Mouse (Mus musculus): ENCODE results near the gene S100a5. TPM values are rescaled to one million over a fixed set of nuclear protein-coding genes. Genes with fewer than 3 reads are reported as not detected.
A peak's percentile ranks its signal among the peaks of the same experiment; 100 is the strongest.

The S100a5 gene
- total RNA-seq (2014; rRNA removed) (not detected in 2 replicates), polyA plus RNA-seq (2015; fragmentation: Nextera tagmentation; extraction: Ambion mirVana) (not detected in 2 replicates)

DNA sequence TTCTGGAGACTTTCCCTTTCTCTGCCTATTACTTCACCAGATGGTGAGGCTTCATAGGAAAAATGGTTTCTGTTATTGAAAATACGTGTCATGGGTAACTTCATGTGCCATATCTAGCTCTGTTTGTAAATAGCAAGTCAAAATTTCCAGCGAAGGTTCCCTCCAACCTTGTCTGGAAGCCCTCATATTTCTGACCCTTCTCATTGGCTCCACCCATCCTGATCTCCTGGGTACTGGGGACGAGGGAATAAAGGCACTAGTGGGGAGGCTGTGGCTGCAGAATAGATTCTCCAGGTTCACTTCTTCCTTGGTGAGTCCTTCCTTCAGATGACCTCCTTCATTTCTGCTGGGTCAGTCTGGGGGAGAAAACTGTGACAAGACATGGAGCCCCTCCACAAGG lies at the start of gene S100a5:
Gene S100a5, plus strand, starts transcription at position 301 of the 400 bp plus-strand sequence.
- TF ChIP-seq CTCF (IDR thresholded peaks at IDR 0.05; ENCODE audit: low read depth) = no peak
- H3K9me3 ChIP-seq (ENCODE audit: low read length) = no peaks in the 10 kb centered on the region
- 0 out of 2 replicates have a peak, but pooled peaks cover 5% of the 10 kb centered on the region for H3K4me1 ChIP-seq (ENCODE audit: insufficient read depth, low read length)
- no peak within 1 kb of the TSS for H3K4me3 ChIP-seq (ENCODE audit: low read length)
- no peak within 1 kb of the TSS for H3K27ac ChIP-seq
- H3K36me3 ChIP-seq (ENCODE audit: insufficient read depth, low read length) = no peaks in the 10 kb centered on the region
- ATAC-seq = no peak
- no peak within 1 kb of the TSS for H3K9ac ChIP-seq (replicated peaks; ENCODE audit: low read length)
- H3K4me2 ChIP-seq (ENCODE audit: low read depth, low read length) = no peak within 1 kb of the TSS
- H3K27me3 ChIP-seq (ENCODE audit: insufficient read depth, low read length) = no peaks in the 10 kb centered on the region
- no peak for DNase-seq (ENCODE audit: low spot score)
- 64% methylated on average over 3 of the region's 3 CpGs for WGBS

DNA sequence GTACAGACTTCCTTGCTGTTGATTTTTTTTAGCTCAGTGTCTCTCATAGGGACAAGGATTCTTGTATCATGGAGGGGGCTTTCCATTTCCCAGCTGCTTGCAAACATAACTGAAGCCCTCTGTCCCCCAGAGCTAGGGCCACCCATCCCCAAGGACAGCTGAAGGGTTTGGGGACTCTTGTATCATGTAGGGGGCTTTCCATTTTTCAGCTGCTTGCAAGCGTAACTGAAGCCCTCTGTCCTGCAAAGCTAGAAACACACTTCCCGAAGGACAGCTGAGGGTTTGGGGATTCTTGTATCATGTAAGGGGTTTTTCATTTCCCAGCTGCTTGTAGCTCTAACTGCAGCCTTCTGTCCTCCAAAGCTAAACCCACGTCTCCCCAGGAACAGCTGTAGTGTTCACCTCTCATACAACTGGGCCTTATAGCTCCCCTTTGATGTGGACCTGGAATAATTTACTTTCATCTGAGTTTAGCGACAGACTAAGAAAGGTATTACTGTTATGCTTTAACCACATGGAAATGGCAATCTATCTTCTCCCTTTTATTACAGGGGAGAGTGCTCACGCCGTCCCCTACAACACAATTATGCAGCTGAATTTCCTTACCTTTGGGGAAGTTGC lies 48.2 kb upstream of the S100a5 start, which contains the start of gene S100a3:
Gene S100a3, plus strand, starts transcription at position 571 of the 621 bp plus-strand sequence.
- Histone ChIP-seq H3K4me1 (ENCODE audit: insufficient read depth, low read length) (no peaks in the 10 kb centered on the region), H3K9me3 (ENCODE audit: low read length) (no peaks in the 10 kb centered on the region), H3K4me3 (ENCODE audit: low read length) (no peak within 1 kb of the TSS), H3K4me2 (ENCODE audit: low read depth, low read length) (no peak within 1 kb of the TSS), H3K9ac (replicated peaks; ENCODE audit: low read length) (no peak within 1 kb of the TSS), H3K27ac (peak within 1 kb of the TSS; percentile 32), H3K36me3 (ENCODE audit: insufficient read depth, low read length) (no peaks in the 10 kb centered on the region), H3K27me3 (ENCODE audit: insufficient read depth, low read length) (no peaks in the 10 kb centered on the region)
- DNase-seq (ENCODE audit: low spot score) (peak; percentile 30), ATAC-seq (peak; percentile 36; the same call in 1 of the 2 replicates)
- 79% methylated on average over 6 of the region's 6 CpGs for WGBS
- TF ChIP-seq CTCF (IDR thresholded peaks at IDR 0.05; ENCODE audit: low read depth) = no peak

DNA sequence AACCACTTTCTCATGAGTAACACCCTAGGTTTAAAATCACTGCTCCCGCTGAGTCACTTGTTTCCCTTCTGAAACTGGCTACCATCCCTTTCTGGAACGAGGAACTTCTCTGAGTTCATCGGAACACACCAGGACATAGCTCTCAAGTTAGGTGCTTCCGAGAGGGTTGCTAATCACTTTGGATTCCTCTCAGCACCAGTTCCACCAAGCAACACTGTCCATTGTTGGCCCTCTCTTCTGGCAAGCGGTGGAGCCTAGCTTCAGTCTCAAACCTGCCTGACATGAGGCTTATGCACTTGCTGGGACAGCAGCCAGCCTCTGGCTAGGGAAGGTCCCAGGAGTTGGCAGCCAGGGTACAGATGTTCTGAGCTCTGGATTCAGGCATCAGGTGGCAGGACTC lies 33.6 kb upstream of the S100a5 start:
- Histone ChIP-seq H3K36me3 (ENCODE audit: insufficient read depth, low read length) (no peaks in the 10 kb centered on the region), H3K4me3 (ENCODE audit: low read length) (no peak overlapping the region), H3K9me3 (ENCODE audit: low read length) (no peaks in the 10 kb centered on the region), H3K9ac (replicated peaks; ENCODE audit: low read length) (no peak overlapping the region), H3K4me2 (ENCODE audit: low read depth, low read length) (no peak overlapping the region), H3K27ac (no peak overlapping the region), H3K4me1 (ENCODE audit: insufficient read depth, low read length) (no peaks in the 10 kb centered on the region), H3K27me3 (ENCODE audit: insufficient read depth, low read length) (no peaks in the 10 kb centered on the region)
- no peak for ATAC-seq
- TF ChIP-seq CTCF (IDR thresholded peaks at IDR 0.05; ENCODE audit: low read depth) = no peak
- 71% methylated on average over 5 of the region's 5 CpGs for WGBS
- no peak for DNase-seq (ENCODE audit: low spot score)

DNA sequence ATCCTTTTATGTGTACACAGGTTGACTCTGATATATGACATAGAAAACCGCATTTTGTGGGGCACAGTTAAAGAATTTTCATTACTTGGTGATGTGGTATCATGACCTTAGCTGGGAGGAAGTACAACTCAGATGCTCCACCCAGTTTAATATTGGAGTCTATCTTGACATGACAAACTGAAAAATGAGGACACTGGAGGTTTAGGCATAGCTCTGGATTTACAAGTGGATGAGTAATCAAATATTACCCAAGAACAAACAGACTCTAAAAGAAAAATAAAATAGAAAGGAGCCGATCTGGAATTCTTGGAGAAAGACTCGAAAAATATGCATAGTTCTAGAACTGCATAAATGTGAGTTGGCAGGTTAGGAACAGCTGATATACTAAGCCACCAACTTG lies 33.0 kb upstream of the S100a5 start:
- no peak for TF ChIP-seq CTCF (IDR thresholded peaks at IDR 0.05; ENCODE audit: low read depth)
- Histone ChIP-seq H3K27ac (no peak overlapping the region), H3K4me3 (ENCODE audit: low read length) (no peak overlapping the region), H3K9ac (replicated peaks; ENCODE audit: low read length) (no peak overlapping the region), H3K4me2 (ENCODE audit: low read depth, low read length) (no peak overlapping the region), H3K27me3 (ENCODE audit: insufficient read depth, low read length) (no peaks in the 10 kb centered on the region), H3K4me1 (ENCODE audit: insufficient read depth, low read length) (no peaks in the 10 kb centered on the region), H3K36me3 (ENCODE audit: insufficient read depth, low read length) (no peaks in the 10 kb centered on the region), H3K9me3 (ENCODE audit: low read length) (no peaks in the 10 kb centered on the region)
- DNase-seq (ENCODE audit: low spot score) = no peak
- 83% methylated on average over 3 of the region's 3 CpGs for WGBS
- no peak for ATAC-seq

DNA sequence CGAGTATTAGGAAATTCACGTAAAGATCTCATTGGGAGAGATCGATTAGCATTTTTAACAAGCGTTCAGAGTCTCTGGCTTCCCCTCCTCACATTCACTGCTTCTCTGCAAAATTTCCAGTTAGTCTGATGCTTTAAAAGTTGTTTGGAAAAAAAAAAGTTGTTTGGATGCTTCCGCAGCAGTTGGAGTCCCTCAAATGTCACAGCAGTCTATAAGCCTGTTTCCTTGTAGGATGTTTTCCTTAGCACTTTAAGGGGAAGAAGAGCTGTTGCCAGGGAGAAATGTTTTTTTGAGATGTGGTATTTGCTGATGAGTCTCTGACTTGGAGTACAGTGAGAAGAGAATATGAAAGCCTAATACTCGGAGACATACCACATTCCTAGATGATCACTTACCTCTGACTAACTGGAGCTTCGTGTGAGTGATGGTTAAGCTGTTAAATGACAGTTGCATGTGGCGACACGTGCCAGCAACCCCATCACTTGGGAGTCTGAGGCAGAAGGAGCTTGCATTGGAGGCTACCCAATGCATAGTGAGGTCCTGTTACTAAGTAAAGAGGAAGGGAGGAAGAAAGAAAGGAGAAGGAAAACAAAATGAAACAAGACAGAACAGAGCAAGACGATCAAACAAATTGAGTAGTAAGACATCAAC lies 31.8 kb upstream of the S100a5 start:
- no peak for TF ChIP-seq CTCF (IDR thresholded peaks at IDR 0.05; ENCODE audit: low read depth)
- H3K9ac ChIP-seq (replicated peaks; ENCODE audit: low read length) = no peak overlapping the region
- no peaks in the 10 kb centered on the region for H3K27me3 ChIP-seq (ENCODE audit: insufficient read depth, low read length)
- WGBS = 51% methylated on average over 10 of the region's 10 CpGs
- H3K4me2 ChIP-seq (ENCODE audit: low read depth, low read length) = no peak overlapping the region
- no peak overlapping the region for H3K27ac ChIP-seq
- H3K36me3 ChIP-seq (ENCODE audit: insufficient read depth, low read length) = no peaks in the 10 kb centered on the region
- H3K9me3 ChIP-seq (ENCODE audit: low read length) = no peaks in the 10 kb centered on the region
- no peaks in the 10 kb centered on the region for H3K4me1 ChIP-seq (ENCODE audit: insufficient read depth, low read length)
- ATAC-seq (no peak), DNase-seq (ENCODE audit: low spot score) (no peak)
- H3K4me3 ChIP-seq (ENCODE audit: low read length) = no peak overlapping the region

DNA sequence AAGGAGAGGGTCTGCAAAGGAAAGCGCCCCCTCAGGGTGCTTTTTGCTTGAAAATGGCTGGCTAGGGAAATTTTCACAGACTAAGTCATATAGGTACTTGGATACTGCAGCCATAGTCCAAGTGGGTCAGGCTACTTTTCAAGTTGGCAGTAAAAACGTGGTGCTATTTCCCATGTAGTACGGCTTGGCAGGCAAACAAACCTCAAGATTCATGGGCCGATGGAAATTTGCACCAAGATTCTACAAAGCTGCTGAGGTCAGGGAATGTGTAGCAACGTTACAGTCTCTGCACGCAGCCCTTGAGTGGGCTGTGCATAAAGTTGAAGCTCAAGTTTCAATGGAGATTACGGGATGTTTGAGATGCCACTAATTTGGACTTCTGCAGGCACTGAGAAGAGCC lies 28.9 kb upstream of the S100a5 start:
- Histone ChIP-seq H3K27ac (no peak overlapping the region), H3K9ac (replicated peaks; ENCODE audit: low read length) (no peak overlapping the region)
- 72% methylated on average over 7 of the region's 7 CpGs for WGBS

DNA sequence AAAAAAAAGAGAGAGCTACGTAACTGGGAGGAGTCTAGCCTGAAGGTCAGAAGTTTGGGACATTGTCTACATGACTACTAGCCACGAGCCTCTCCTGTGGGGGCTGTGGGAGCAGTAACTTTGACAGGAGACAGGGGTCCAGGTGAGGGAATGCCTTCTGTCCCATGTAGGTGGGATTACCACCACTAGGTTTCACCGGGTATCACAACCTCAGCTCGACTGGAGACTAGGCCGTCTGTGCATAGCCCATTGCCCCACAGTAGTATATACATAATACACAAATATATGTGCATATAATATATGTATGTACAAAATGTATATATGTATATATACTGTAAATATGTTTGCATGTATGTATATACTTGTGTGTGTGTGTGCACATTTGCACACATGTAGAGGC lies 27.2 kb upstream of the S100a5 start:
- Histone ChIP-seq H3K9ac (replicated peaks; ENCODE audit: low read length) (no peak overlapping the region), H3K4me3 (ENCODE audit: low read length) (no peak overlapping the region), H3K27me3 (ENCODE audit: insufficient read depth, low read length) (no peaks in the 10 kb centered on the region), H3K36me3 (ENCODE audit: insufficient read depth, low read length) (no peaks in the 10 kb centered on the region), H3K4me2 (ENCODE audit: low read depth, low read length) (no peak overlapping the region), H3K9me3 (ENCODE audit: low read length) (no peaks in the 10 kb centered on the region), H3K4me1 (ENCODE audit: insufficient read depth, low read length) (no peaks in the 10 kb centered on the region), H3K27ac (no peak overlapping the region)
- ATAC-seq (no peak), DNase-seq (ENCODE audit: low spot score) (no peak)
- TF ChIP-seq CTCF (IDR thresholded peaks at IDR 0.05; ENCODE audit: low read depth) = no peak
- 98% methylated on average over 5 of the region's 5 CpGs for WGBS

More for the DNA sequence above, 28.9 kb upstream of the S100a5 start:
- Histone ChIP-seq H3K4me3 (ENCODE audit: low read length) (no peak overlapping the region), H3K4me1 (ENCODE audit: insufficient read depth, low read length) (no peaks in the 10 kb centered on the region), H3K4me2 (ENCODE audit: low read depth, low read length) (no peak overlapping the region), H3K27me3 (ENCODE audit: insufficient read depth, low read length) (no peaks in the 10 kb centered on the region), H3K36me3 (ENCODE audit: insufficient read depth, low read length) (no peaks in the 10 kb centered on the region), H3K9me3 (ENCODE audit: low read length) (no peaks in the 10 kb centered on the region)
- no peak for DNase-seq (ENCODE audit: low spot score)
- TF ChIP-seq CTCF (IDR thresholded peaks at IDR 0.05; ENCODE audit: low read depth) = no peak
- no peak for ATAC-seq

All from hindbrain, postnatal 0 days (tissue).